Mouse (Mus musculus) thymus, postnatal 4 days (tissue): ENCODE data around the gene Kcnip1.

Experiments
- DNase-seq: peaks from one replicate; pipeline ENCODE4 v3.0.0; 2021

Kcnip1 gene

DNA sequence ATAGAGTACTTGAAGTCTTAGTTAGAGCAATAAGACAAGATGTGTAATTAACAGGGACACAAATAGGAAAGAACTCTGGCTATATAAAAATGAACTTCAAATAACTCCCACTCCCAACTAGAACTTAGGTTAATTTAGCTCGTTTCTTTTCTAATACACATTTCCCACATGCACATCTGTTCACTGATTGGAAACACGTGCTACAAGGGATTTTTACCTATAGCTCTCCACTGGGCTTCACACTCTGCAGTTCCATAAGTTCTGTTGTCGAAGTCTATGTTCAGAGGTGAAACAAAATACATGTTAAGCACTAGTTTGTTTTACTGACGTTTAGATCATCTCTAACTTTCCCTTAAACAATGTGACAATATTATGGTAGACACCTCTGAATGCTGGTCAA is 12.8 kb downstream of the Kcnip1 start:
- no peak for DNase-seq

GRCm38 (mm10) chr11:33975121-33975520 is 17.8 kb downstream of the Kcnip1 start:
- DNase-seq, result no peak

- DNase-seq, result no peak
Observed at GRCm38 (mm10) chr11:33974341-33975040, 18.5 kb downstream of the Kcnip1 start.

DNA sequence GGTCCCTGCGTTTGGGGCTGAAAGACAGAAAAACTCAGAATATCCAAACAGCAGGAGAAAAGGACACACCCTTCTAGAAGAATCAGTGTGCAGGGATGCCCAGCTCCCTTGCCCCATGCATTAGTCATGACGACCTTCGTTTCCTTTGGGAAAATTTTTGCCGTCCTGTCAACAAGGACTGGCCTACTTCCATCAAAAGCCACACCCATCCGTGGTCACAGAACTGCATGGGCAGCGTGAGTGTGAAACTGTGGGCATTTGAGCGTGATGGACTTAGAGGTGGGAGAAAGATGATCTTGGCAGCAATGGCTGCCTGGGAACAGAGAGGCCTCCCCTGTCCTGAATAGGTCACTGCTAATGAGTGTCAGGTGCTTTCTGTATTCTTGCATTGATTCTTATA is 20.8 kb downstream of the Kcnip1 start:
- DNase-seq, result no peak

DNA sequence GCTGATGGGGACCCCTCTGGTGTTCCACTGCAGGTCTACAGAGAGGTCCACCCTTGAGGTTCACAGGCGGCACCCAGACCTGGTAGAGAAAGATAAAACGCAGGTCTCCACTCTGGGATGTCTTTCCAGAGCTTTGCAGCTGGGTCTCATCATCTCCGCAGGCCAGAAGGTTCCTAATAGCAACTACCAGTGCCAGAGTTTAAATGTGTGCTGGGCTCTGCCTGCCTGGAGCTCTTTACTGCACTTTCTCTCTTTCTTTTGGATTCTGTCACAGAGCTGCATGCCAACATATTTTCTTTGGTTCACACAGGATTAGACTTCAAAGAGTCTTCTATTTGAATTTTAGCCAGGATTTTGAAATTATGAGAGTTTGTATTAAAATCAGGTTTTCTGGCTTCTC is 23.8 kb downstream of the Kcnip1 start:
- DNase-seq, result no peak

DNA sequence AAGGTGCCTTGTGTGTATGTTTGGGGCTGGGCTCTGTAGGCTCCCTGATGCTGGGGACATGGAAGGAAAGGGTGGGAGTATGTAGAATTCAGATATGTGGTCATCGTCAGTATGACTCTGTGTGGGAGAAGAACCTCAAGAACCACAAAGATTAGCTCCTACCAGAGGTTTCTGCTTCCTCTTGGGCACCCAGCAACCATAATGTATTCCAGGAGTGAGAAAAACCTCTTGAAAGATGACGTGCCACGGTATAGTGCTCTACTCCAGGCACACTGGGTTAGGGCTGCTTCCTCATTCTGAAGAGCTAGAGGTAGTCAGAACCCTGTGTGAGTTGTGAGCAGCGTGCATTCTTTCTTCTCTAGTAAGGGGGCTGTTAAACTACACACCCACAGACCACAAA is 25.2 kb downstream of the Kcnip1 start:
- no peak for DNase-seq

DNA sequence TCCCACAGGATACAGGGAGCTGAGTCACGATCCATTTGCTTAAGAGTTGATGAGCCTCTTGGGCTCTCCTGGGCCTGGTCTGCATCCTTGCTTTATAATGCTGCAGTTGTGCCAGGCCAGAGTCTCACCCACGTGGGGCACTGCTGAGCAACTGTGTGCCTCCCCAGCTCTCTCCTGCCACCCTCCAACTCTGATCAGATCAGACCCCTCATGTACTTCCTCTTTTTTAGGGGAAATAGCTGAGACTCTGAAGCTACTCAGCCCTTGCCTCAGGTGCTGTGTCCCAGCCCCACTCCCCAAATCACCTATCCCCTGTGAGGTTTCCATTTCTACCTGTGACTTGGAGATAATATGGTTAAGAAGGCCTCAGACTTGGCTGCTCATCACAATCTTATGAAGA is 27.6 kb downstream of the Kcnip1 start:
- peak; percentile 65 for DNase-seq

GRCm38 (mm10) chr11:33962688-33963407 is 30.1 kb downstream of the Kcnip1 start, which contains the start of gene Kcnmb1:
Gene Kcnmb1 (plus strand): TSS chr11:33963013.
- no peak for DNase-seq

GRCm38 (mm10) chr11:33962178-33962577 is 30.8 kb downstream of the Kcnip1 start:
- DNase-seq, result no peak

DNA sequence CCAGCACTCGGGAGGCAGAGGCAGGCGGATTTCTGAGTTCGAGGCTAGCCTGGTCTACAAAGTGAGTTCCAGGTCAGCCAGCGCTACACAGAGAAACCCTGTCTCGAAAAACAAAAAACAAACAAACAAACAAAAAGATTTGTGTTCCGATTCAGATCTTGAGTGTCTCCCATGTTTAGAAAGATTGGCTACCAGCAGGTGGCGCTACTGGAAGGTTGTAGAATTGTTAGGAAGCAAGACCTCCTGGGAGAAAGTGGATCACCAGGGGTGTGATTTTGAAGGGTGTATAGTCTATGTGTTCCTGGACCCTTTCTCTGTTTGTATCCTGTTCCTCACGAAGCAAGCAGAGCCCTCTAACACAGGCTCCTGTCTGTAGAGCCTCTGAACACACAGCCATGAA is 34.2 kb downstream of the Kcnip1 start:
- peak; percentile 83 for DNase-seq

- DNase-seq, result no peak
Observed at GRCm38 (mm10) chr11:33957595-33957994, 35.4 kb downstream of the Kcnip1 start.

- no peak for DNase-seq
Observed at GRCm38 (mm10) chr11:33956623-33957022, 36.3 kb downstream of the Kcnip1 start.

DNA sequence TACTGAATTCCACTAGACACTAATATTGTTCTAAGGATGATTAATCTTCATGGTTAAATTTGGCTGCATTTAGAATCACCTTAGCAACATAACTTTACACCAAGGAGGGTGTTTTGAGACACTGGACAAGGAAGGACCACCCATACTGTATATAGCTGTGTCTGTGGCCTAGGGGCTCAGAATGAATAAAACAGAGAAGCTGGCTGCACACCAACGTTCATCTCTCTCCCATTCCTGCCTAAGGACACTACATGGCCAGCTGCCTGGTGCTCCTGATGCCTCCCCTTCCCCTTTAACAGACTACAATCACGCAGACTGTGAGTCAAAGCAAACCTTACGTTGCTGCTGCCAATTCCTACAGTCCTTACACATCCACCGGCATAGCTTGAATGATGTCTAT is 37.0 kb downstream of the Kcnip1 start:
- DNase-seq, result no peak

DNA sequence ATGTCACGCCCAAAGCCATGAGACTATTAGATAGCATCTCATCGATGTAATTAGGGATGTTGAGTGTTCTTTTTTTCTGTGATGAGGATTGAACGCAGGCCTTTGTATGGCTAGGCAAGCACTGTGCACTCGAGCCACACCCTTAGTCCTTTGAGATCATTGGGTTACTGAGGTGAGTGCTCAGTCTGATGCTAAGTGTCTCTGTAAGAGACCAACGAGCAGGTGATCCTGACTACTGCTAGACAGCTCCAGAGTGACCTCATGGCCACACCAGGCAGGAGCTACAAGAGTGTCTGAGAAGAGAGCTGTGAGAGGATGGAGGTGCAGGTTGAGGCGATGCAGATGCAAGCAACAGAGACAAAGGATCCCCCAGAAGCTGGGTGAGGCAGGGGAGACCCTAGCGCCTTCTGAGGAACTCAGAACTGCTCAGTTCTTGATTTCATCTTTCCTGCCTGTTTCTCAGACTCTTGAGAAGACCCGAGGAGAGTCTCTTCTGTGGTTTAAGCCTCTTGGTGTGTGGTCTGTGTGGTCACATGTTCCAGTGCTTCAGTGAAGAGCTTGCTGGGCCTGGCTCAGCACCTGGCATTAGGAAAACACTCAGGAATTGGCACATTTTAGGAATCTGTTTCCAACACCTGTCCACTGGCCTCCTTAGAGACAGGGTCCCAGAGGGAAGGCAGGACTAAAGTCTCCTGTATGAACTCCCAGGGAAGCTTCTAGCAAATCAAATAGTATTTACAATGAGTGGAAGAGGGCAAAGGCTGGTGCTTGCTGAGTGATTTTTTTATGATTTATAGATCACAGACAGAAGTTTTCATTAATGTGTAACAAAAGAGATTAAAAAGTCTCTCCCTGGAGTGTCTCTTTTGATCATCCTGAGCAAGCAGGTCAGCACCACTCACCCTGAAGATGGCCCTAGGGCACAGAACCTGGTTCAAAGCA is 41.0 kb downstream of the Kcnip1 start:
- no peak for DNase-seq

DNA sequence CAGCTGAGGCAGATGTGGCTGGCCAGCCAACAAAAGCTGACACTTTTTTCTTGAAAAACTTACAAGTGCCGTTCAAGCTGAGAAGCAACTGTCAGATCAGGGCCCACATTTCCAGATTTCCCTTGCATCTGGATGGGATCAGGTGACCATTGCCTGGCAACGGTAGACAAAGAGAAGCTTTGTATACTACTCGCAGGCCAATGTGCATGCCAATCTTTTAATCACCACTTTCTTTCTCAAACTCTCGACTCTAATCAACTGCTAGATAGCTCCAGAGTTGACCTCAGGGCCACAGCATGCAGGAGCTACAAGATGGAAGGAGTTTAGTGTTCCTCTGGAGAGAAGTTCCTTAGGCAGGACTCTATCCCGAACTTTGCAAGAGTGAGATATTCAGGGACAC is 41.8 kb downstream of the Kcnip1 start:
- no peak for DNase-seq

DNA sequence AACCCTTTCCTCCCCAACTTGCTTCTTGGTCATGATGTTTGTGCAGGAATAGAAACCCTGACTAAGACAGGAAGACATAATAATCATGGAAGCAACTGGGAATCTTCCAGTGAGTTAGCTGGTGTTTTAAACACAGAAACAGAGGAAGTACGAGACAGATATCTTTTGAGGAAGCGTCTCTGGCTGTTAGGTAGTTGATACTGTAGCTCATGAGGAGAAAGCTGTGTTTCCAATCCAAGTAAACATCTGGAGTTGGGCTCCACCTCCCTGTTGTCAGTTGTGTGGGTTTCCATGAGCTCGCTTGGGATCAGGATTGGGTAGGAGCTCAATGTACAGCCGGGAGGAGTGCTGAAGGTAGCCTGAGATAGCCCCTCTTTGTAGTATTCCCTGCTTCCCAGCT is 46.5 kb downstream of the Kcnip1 start:
- no peak for DNase-seq

DNA sequence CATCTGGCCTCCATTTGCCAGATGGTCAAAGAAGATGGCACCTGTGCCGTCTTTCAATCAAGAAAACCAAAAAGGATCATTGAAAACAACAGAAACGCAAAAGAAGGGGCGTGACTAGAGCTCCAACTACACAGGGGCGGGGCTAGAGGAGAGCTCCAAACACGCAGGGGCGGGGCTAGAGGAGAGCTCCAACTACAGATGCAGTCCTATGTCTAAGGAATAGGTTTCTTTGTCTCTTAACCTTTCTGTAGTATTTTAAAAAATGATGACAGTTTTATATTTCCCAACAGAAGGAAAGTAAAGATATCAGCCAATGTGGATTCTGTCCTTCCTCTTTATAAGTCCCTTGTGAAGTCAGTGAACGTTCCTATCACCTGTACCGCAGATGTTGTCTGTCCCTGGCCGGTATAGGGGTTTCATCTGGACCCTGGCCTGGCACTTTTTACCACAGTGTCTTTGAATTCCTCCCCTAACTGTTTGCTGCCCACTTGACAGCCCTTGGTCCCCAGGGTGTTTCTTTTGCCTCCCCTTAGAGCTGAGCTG is 48.1 kb downstream of the Kcnip1 start:
- DNase-seq, result peak; percentile 56

- DNase-seq, result peak; percentile 81
Observed at GRCm38 (mm10) chr11:33944067-33944785, 48.7 kb downstream of the Kcnip1 start.

- DNase-seq, result no peak
Observed at GRCm38 (mm10) chr11:33943565-33943964, 49.4 kb downstream of the Kcnip1 start.

DNA sequence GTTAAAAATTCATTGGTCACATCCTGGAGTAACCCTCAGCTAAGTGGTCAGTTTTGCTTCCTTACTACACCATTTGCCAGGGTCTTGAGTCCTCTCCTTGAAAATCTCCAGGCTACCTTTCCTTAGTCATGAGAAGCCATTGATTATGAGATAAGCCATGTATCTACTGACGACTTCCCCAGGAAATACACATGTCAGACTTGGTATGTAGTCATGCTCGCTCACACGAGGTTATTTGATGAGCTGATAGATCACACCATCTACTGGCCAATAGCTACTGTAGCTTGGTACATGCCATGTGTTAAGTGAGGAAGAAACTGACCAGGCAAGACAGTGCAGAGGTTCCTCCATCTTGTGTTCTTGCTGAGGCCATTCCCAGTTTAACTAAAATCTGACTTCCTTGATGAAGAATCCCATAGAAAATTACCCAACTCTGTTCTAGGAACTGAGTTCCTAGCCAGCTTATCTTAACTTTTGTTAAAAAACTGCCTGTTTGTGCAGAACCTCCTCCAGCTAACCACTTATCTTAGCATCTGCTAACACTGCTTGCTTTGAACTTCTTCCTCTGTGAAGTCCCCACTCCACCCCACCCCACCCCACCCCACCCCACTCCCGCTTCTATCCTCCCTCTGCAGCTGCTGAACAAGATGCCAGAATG is 53.4 kb downstream of the Kcnip1 start:
- DNase-seq, result no peak

DNA sequence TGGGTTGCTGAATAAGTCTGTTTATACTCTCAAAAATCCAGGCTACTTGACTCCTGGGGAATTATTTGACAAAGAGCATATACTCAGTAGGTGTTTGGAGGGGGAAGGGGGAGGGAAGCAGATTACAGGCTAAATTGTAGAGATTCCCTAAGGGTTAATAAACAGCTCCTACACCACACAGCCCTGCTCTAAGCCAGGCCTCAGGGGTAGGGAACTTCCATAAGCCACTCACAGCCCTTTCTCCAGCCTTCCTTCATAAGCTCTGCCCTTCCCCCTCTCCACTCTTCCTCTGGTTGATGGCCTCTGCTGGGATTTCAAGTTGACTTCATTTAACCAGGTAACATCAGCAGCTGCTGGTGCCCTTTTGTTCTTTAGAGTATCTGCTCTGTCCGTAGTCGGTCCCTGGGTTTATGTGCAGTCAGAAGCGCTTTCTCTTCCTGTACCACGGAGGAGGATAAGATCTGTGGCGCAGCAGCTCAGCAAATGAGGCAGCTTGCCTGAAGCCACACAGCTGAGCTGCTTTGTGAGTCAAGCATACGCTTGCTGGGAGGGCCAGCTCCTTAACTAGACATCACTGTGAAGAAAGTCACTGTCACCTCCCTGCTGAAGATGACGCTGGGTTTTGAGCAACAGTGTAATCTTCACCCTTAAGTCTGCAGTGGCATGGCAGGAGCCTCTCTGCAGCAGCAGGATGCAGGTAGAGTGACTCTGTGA is 54.2 kb downstream of the Kcnip1 start:
- peak; percentile 77 for DNase-seq
